Mouse (Mus musculus) embryonic fibroblast, embryonic 13.5 days (primary cell): Measurements from ENCODE around the gene Cntrl.

Experiments
- CTCF ChIP-seq: IDR thresholded peaks from 2 replicates; pipeline ENCODE4 v1.5.1; 2011; ENCODE audit warnings: mild to moderate bottlenecking, control low read depth, low read length, moderate library complexity, borderline replicate concordance; ENCODE audit not compliant: insufficient read depth
- POLR2A ChIP-seq: IDR thresholded peaks from 2 replicates; pipeline ENCODE4 v1.6.1; 2011; ENCODE audit warnings: low read depth, mild to moderate bottlenecking, control low read depth, low read length, moderate library complexity

DNA sequence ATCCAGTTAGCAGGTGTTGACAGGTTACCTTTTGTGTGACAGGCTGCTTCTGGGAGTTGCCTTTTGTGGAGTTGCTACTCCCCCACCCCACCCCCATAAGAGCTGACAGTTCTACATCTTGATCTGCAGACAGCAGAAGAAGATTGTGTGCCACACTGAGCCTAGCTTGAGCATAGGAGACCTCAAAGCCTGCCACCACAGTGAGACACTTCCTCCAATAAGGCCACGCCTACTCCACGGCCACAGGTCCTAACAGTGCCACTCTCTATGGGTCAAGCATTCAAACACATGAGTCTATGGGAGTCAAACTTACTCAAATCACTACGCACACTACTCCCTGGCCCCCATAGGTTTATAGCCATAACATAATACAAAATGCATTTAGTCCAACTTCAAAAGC, 109.4 kb downstream of the Cntrl start:
- TF ChIP-seq POLR2A: no peak
- TF ChIP-seq CTCF: no peak
